Comparison of ENCODE assay signal across 13 mouse cellular contexts in the genomic region with DNA sequence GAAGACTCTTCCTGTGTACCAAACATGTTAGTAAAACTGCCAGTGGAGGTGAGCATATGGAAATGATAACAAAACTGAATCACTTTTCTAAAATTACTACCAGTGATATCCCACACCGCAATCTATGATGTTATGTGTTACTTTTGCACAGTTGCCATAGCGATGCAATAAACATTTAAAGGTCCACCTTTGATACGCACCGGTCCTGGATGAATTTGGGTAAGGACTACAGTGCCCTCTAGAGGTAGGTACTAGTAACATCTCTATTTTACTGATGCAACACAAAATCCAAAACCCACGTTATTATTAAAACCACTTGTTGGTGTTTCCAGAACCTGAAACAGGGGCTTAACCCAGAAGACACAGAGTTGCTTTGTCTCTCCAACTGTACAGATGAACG. TPM values are rescaled to one million over a fixed set of nuclear protein-coding genes. Genes with fewer than 3 reads are reported as not detected.
DNase-seq lines count a peak whose midpoint lies in the region; ATAC-seq and TF ChIP-seq lines count a peak whose summit lies in the region.
"Had no signal": no experiment of that assay in that cellular context is flagged by ENCODE, and none has a peak within 500 bp of the region (broad histone marks: within the 10 kb centered on the region; RNA-seq: fewer than 3 reads in every experiment).

No protein-coding gene starts in this region.

- DNase-seq in kidney, adult 2 months: no peak
- no peak for DNase-seq in kidney, adult 8-10 months
- peak; percentile 16 for DNase-seq in 3T3-L1 (ENCODE audit: low read depth, low spot score)
- no peak for DNase-seq in midbrain, embryonic 10.5 days (ENCODE audit: low spot score)
- DNase-seq: cerebellum, postnatal 10 days; heart, adult 11 months; kidney, adult 11 months had no signal

- H3K36me3 ChIP-seq in kidney, adult 2 months (ENCODE audit: control insufficient read depth, insufficient read depth, low read length): no peaks in the 10 kb centered on the region
- H3K36me3 ChIP-seq in ES-Bruce4 (ENCODE audit: control insufficient read depth, insufficient read depth, low read length, poor library complexity, severe bottlenecking): no peaks in the 10 kb centered on the region
- H3K36me3 ChIP-seq in midbrain, embryonic 10.5 days: no peaks in the 10 kb centered on the region
- H3K36me3 ChIP-seq: forebrain, embryonic 10.5 days; neural tube, embryonic 12.5 days had no signal

- ATAC-seq in granulocyte monocyte progenitor cell, adult 5-6 weeks (replicated peaks; ENCODE audit: poor library complexity, severe bottlenecking): peak; percentile 87
- no peak for ATAC-seq in cerebellum, adult (ENCODE audit: insufficient number of reproducible peaks, low FRiP score, low TSS enrichment)

- no peak for TF ChIP-seq POLR2A in kidney, adult 2 months (IDR thresholded peaks at IDR 0.05; ENCODE audit: low read depth, low read length)
- no peak for TF ChIP-seq POLR2A in ES-Bruce4 (IDR thresholded peaks at IDR 0.05; ENCODE audit: insufficient read depth, low read length)

- TF ChIP-seq CTCF in kidney, adult 2 months (conservative IDR thresholded peaks at IDR 0.05; ENCODE audit: insufficient read depth, insufficient read length, low read depth, low read length): 0 out of 2 replicates have a peak, but pooled peaks have one; percentile 22
- peak; percentile 7 for TF ChIP-seq CTCF in ES-Bruce4 (IDR thresholded peaks at IDR 0.05; ENCODE audit: low read depth, low read length)

- no peaks in the 10 kb centered on the region for H3K4me1 ChIP-seq in kidney, adult 2 months (ENCODE audit: control insufficient read depth, insufficient read depth, low read length)
- no peaks in the 10 kb centered on the region for H3K4me1 ChIP-seq in ES-Bruce4 (ENCODE audit: control insufficient read depth, insufficient read depth, low read length)
- no peaks in the 10 kb centered on the region for H3K4me1 ChIP-seq in midbrain, embryonic 10.5 days
- H3K4me1 ChIP-seq: forebrain, embryonic 10.5 days; neural tube, embryonic 12.5 days had no signal

- H3K27me3 ChIP-seq in kidney, adult 2 months (replicated peaks; ENCODE audit: control insufficient read depth, insufficient read depth, low read length): no peaks in the 10 kb centered on the region
- H3K27me3 ChIP-seq in ES-Bruce4 (ENCODE audit: control insufficient read depth, insufficient read depth, low read length, poor library complexity, severe bottlenecking): no peaks in the 10 kb centered on the region
- no peaks in the 10 kb centered on the region for H3K27me3 ChIP-seq in midbrain, embryonic 10.5 days (ENCODE audit: low read depth, poor library complexity, severe bottlenecking)
- H3K27me3 ChIP-seq: neural tube, embryonic 12.5 days had no signal

- no peaks in the 10 kb centered on the region for H3K9me3 ChIP-seq in ES-Bruce4 (replicated peaks; ENCODE audit: control insufficient read depth, insufficient read depth, low read length, poor library complexity, severe bottlenecking)
- H3K9me3 ChIP-seq in midbrain, embryonic 10.5 days (replicated peaks): no peaks in the 10 kb centered on the region
- H3K9me3 ChIP-seq: forebrain, embryonic 10.5 days; neural tube, embryonic 12.5 days had no signal

- H3K9ac ChIP-seq in ES-Bruce4 (ENCODE audit: low read depth, poor library complexity, severe bottlenecking): no peak overlapping the region
- H3K9ac ChIP-seq: neural tube, embryonic 12.5 days had no signal

- WGBS in kidney, adult 2 months: 31% methylated on average over 6 of the region's 6 CpGs
- WGBS in midbrain, embryonic 10.5 days: 43% methylated on average over 6 of the region's 6 CpGs

- no peak overlapping the region for H3K27ac ChIP-seq in kidney, adult 2 months (ENCODE audit: insufficient read depth, low read depth, low read length)
- H3K27ac ChIP-seq in ES-Bruce4 (ENCODE audit: insufficient read depth, low read length): no peak overlapping the region
- H3K27ac ChIP-seq in midbrain, embryonic 10.5 days (replicated peaks): no peak overlapping the region
- H3K27ac ChIP-seq: forebrain, embryonic 10.5 days; macrophage; neural tube, embryonic 12.5 days had no signal

- no peak overlapping the region for H3K4me3 ChIP-seq in kidney, adult 2 months (ENCODE audit: insufficient read depth, low read depth, low read length)
- no peak overlapping the region for H3K4me3 ChIP-seq in ES-Bruce4 (ENCODE audit: low read depth, low read length)
- H3K4me3 ChIP-seq in midbrain, embryonic 10.5 days: no peak overlapping the region
- H3K4me3 ChIP-seq: forebrain, embryonic 10.5 days; neural tube, embryonic 12.5 days had no signal

- TF ChIP-seq EP300 in ES-Bruce4 (IDR thresholded peaks at IDR 0.05; ENCODE audit: insufficient read depth, low read depth, low read length): no peak

RNA-seq across cellular contexts. Expression of gene Dhrs3, which starts 19.7 kb away (rescaled TPM):
- 322 and 340 TPM in 2 replicates for polyA plus RNA-seq in kidney, adult 2 months (2012; rRNA removed)
- 10.4 TPM in 2 replicates for polyA plus RNA-seq in ES-Bruce4 (2011; ENCODE audit: insufficient read depth, insufficient read length, low read depth, missing spikeins)
- 30.0 and 33.7 TPM in 2 replicates for total RNA-seq in granulocyte monocyte progenitor cell, adult 5-6 weeks (2014; fragmentation: Nextera tagmentation)
- total RNA-seq in granulocyte monocyte progenitor cell, adult 5-6 weeks (2017): 17.5 and 32.3 TPM in 2 replicates
- 7.0 and 8.6 TPM in 2 replicates for polyA plus RNA-seq in midbrain, embryonic 10.5 days (2016; fragmentation: Nextera tagmentation; extraction: Ambion mirVana)

Comparison
In these comparisons a context has a peak if more than half of its experiments do, and no peak if none do; other contexts are left out.
1. RNA of gene Dhrs3, which starts 19.7 kb away (polyA plus RNA-seq): 322 to 340 TPM in kidney, adult 2 months; 10.4 TPM in ES-Bruce4 and 7.0 to 8.6 TPM in midbrain, embryonic 10.5 days; every median in the first group is over 10 times any median in the second.